Mouse (Mus musculus): ENCODE measurements around the gene Rnf114. TPM values are rescaled to one million over a fixed set of nuclear protein-coding genes. Genes with fewer than 3 reads are reported as not detected.
A peak's percentile ranks its signal among the peaks of the same experiment; 100 is the strongest.

Rnf114 gene
- polyA plus RNA-seq, 1 experiment from 2014 or later, result 99.2 TPM

GRCm38 (mm10) chr2:167552927-167553402, 60.5 kb downstream of the Rnf114 start:
- no peak overlapping the region for H3K4me2 ChIP-seq
- peak overlapping the region; percentile 57 for H3K27ac ChIP-seq
- no peak for ATAC-seq (ENCODE audit: insufficient number of reproducible peaks, insufficient read depth, low FRiP score, low TSS enrichment, low read depth)
- no peak overlapping the region for H3K4me3 ChIP-seq (replicated peaks)
- 15% methylated on average over 11 of the region's 11 CpGs for WGBS
- H3K9ac ChIP-seq (replicated peaks), result no peak overlapping the region
- H3K36me3 ChIP-seq, result no peaks in the 10 kb centered on the region
- H3K27me3 ChIP-seq, result no peaks in the 10 kb centered on the region
- H3K9me3 ChIP-seq, result peaks cover 7% of the 10 kb centered on the region
- H3K4me1 ChIP-seq (replicated peaks), result peaks cover 29% of the 10 kb centered on the region

GRCm38 (mm10) chr2:167555766-167556165, 63.3 kb downstream of the Rnf114 start:
- H3K36me3 ChIP-seq, result no peaks in the 10 kb centered on the region
- no peak overlapping the region for H3K9ac ChIP-seq (replicated peaks)
- WGBS, result 85% methylated on average over 5 of the region's 5 CpGs
- ATAC-seq (ENCODE audit: insufficient number of reproducible peaks, insufficient read depth, low FRiP score, low TSS enrichment, low read depth), result no peak
- H3K4me2 ChIP-seq, result no peak overlapping the region
- no peak overlapping the region for H3K4me3 ChIP-seq (replicated peaks)
- H3K9me3 ChIP-seq, result peaks cover 7% of the 10 kb centered on the region
- no peaks in the 10 kb centered on the region for H3K27me3 ChIP-seq
- H3K4me1 ChIP-seq (replicated peaks), result peaks cover 47% of the 10 kb centered on the region
- H3K27ac ChIP-seq, result no peak overlapping the region

DNA sequence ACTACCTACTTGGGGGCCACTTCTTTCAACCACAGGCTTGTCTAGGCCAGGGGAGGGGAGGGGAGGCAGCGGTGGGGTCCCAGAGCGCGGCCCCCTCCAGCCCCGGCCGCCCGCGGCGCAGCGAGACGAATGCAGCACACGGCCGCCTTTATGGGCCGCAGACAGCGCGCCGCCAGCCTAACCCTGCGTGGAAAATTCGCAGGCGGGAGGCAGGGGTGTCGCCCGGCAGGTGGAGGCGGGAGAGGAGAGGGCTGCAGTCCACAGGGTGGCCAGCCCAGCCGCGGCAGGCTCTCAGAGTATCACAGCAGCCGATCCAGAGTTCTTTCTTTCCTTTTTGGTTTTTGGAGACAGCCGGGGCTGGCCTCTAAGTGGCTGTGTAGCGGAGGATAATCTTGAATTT, 67.0 kb downstream of the Rnf114 start:
- peaks cover 7% of the 10 kb centered on the region for H3K9me3 ChIP-seq
- H3K4me1 ChIP-seq (replicated peaks), result peaks cover 65% of the 10 kb centered on the region
- peak overlapping the region; percentile 89 for H3K27ac ChIP-seq
- no peaks in the 10 kb centered on the region for H3K27me3 ChIP-seq
- no peak for ATAC-seq (ENCODE audit: insufficient number of reproducible peaks, insufficient read depth, low FRiP score, low TSS enrichment, low read depth)
- peak overlapping the region; percentile 38 for H3K9ac ChIP-seq (replicated peaks)
- H3K36me3 ChIP-seq, result no peaks in the 10 kb centered on the region
- whole genome bisulfite sequencing, result 9% methylated on average over 27 of the region's 27 CpGs
- H3K4me2 ChIP-seq, result peak overlapping the region; percentile 47
- H3K4me3 ChIP-seq (replicated peaks), result peak overlapping the region; percentile 8

DNA sequence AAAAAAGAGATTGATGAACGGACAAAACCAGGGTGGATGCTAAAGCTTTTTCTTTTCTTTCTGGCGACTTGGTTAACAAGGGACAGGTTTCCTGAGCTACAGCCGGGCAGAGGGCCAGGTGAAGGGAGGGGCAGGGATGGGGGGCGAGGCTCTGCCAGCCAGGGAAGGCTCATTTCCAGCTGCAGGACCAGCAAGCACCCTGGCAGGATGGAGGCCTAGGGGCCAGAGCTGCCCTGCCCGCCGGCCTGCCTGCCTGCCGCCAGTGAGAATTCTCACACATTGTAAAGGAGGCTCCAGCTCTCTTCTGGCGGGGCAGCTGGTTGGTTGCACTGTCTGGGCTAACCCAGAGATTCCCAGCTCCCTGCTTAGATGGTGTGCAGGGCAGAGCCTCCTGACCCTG, 69.7 kb downstream of the Rnf114 start:
- 7% methylated on average over 8 of the region's 8 CpGs for WGBS
- H3K9me3 ChIP-seq, result no peaks in the 10 kb centered on the region
- H3K4me3 ChIP-seq (replicated peaks), result no peak overlapping the region

DNA sequence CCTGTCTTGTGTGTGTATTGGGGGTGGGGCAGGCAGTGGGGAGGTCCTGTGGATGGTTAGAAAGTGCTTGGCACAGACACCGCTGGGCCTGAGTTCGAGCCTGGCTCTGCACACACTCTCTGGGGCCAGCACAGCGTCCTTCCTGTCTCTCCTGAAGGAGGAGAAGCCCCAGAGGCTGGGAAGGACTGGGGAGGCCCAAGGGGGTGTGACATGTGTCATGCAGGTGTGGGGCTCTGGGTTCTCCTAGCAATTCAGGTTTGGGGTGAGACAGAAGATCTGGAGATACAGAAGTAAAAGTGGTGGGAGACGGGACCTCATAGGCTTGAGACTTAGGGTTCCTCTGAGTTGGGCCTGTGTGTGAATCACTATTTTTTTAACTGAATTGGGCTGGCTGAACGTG, 70.6 kb downstream of the Rnf114 start:
- H3K4me2 ChIP-seq, result peak overlapping the region; percentile 47

More for the DNA sequence above, 69.7 kb downstream of the Rnf114 start:
- ATAC-seq (ENCODE audit: insufficient number of reproducible peaks, insufficient read depth, low FRiP score, low TSS enrichment, low read depth), result no peak
- Histone ChIP-seq H3K27ac (peak overlapping the region; percentile 96), H3K36me3 (no peaks in the 10 kb centered on the region), H3K4me2 (peak overlapping the region; percentile 47), H3K4me1 (replicated peaks) (peaks cover 80% of the 10 kb centered on the region), H3K9ac (replicated peaks) (no peak overlapping the region), H3K27me3 (no peaks in the 10 kb centered on the region)

DNA sequence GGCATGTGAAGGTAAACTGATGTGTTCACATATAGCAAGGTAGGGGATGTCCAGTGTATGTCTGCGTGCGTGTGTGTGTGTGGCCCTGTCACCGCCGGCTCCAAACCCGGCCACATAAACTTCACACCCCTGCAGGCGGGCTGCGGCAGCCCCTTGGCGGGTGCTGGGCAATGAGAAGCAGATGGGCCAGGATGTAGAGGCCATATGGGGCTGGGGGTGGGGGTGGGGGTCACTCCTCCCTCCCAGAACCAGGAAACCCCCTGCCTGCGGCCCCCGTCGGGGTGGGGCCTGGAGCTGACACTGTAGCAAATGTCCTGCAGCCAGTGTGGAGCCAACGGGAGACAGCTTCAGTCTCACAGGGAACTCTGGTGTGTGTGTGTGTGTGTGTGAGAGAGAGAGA, 71.3 kb downstream of the Rnf114 start:
- WGBS, result 8% methylated on average over 12 of the region's 12 CpGs
- H3K9ac ChIP-seq (replicated peaks), result peak overlapping the region; percentile 37; the same call in 1 of the 2 replicates
- H3K27ac ChIP-seq, result peak overlapping the region; percentile 96

More for the DNA sequence above, 70.6 kb downstream of the Rnf114 start:
- Histone ChIP-seq H3K9me3 (no peaks in the 10 kb centered on the region), H3K27me3 (no peaks in the 10 kb centered on the region), H3K4me1 (replicated peaks) (peaks cover 82% of the 10 kb centered on the region), H3K36me3 (no peaks in the 10 kb centered on the region), H3K4me3 (replicated peaks) (no peak overlapping the region), H3K9ac (replicated peaks) (no peak overlapping the region), H3K27ac (peak overlapping the region; percentile 96)
- WGBS, result 30% methylated on average over 5 of the region's 5 CpGs
- no peak for ATAC-seq (ENCODE audit: insufficient number of reproducible peaks, insufficient read depth, low FRiP score, low TSS enrichment, low read depth)

DNA sequence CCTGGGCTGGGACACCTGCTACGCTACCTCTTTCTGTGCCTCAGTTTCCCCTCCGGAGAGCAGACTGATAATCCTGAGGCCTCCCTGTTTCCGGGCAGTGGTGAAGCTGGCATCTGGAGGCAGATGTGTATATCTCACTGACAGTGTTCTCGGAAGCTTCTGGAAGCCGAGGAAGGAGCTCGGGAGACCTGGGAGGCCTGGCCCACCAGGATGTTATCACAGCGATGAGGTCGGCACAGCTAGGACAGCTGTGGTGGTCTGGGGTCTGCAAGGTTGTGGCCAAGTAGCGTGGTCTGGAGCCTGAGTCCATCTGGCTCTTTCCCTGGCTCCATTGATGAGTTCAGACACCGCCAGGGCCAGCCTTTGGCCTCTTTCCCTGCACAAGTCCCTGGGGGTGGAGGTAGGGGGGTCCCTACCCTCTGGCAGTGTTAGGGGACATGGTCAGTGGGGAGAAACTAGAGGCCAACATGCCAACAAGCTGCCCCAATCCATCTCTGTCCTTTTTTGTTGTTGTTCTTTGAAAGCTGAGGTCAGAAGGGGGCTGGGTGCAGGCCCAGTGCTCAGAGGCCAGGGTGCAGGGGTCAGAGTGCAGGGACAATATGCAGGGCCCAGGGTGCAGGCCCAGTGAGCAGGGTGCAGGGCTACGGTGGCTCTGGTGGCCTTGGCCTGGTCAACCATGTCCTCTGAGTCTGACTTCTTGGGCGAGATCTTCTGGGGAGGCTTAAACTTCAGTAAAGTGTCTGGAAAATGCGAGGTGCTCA, 72.3 kb downstream of the Rnf114 start:
- Histone ChIP-seq H3K4me1 (replicated peaks) (peaks cover 72% of the 10 kb centered on the region), H3K9me3 (no peaks in the 10 kb centered on the region), H3K27me3 (no peaks in the 10 kb centered on the region), H3K4me3 (replicated peaks) (no peak overlapping the region), H3K36me3 (no peaks in the 10 kb centered on the region), H3K27ac (peak overlapping the region; percentile 96), H3K4me2 (peak overlapping the region; percentile 47), H3K9ac (replicated peaks) (peak overlapping the region; percentile 23; the same call in 1 of the 2 replicates)
- 49% methylated on average over 13 of the region's 13 CpGs for WGBS
- ATAC-seq (ENCODE audit: insufficient number of reproducible peaks, insufficient read depth, low FRiP score, low TSS enrichment, low read depth), result no peak

More for the DNA sequence above, 71.3 kb downstream of the Rnf114 start:
- ATAC-seq (ENCODE audit: insufficient number of reproducible peaks, insufficient read depth, low FRiP score, low TSS enrichment, low read depth), result peak; percentile 75
- Histone ChIP-seq H3K4me1 (replicated peaks) (peaks cover 83% of the 10 kb centered on the region), H3K4me2 (peak overlapping the region; percentile 47), H3K9me3 (no peaks in the 10 kb centered on the region), H3K36me3 (no peaks in the 10 kb centered on the region), H3K4me3 (replicated peaks) (no peak overlapping the region), H3K27me3 (no peaks in the 10 kb centered on the region)

DNA sequence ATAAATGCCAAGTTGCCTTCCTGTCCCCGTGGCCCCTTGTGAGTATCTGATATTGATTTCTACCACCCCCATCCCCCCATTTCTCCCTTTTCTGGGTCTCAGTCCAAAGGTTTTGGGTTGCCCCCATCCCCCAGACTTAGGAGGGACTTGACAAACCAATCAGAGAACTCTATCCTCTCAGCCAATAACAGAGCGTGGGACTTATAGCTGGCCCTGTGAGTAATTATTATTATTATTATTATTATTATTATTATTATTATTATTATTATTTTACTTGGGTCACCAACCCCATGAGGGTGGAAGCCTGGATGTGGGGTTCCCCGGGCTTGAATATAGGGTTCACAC, 72.8 kb downstream of the Rnf114 start:
- Histone ChIP-seq H3K27ac (peak overlapping the region; percentile 96), H3K4me2 (peak overlapping the region; percentile 47), H3K36me3 (no peaks in the 10 kb centered on the region), H3K4me3 (replicated peaks) (peak overlapping the region; percentile 15; the same call in 1 of the 2 replicates), H3K27me3 (no peaks in the 10 kb centered on the region), H3K9ac (replicated peaks) (no peak overlapping the region), H3K9me3 (no peaks in the 10 kb centered on the region), H3K4me1 (replicated peaks) (peaks cover 72% of the 10 kb centered on the region)
- ATAC-seq (ENCODE audit: insufficient number of reproducible peaks, insufficient read depth, low FRiP score, low TSS enrichment, low read depth), result no peak
- 32% methylated on average over 3 of the region's 3 CpGs for WGBS

GRCm38 (mm10) chr2:167565682-167566081, 73.2 kb downstream of the Rnf114 start:
- Histone ChIP-seq H3K27me3 (no peaks in the 10 kb centered on the region), H3K9me3 (no peaks in the 10 kb centered on the region), H3K4me1 (replicated peaks) (peaks cover 70% of the 10 kb centered on the region), H3K9ac (replicated peaks) (0 out of 2 replicates have a peak overlapping the region, but pooled peaks have one; percentile 31), H3K27ac (peak overlapping the region; percentile 96), H3K36me3 (no peaks in the 10 kb centered on the region), H3K4me3 (replicated peaks) (peak overlapping the region; percentile 15; the same call in 1 of the 2 replicates), H3K4me2 (peak overlapping the region; percentile 47)
- ATAC-seq (ENCODE audit: insufficient number of reproducible peaks, insufficient read depth, low FRiP score, low TSS enrichment, low read depth), result peak; percentile 72; the same call in 1 of the 2 replicates
- under 1% methylated on average over 19 of the region's 19 CpGs for WGBS
